In the genomic region with DNA sequence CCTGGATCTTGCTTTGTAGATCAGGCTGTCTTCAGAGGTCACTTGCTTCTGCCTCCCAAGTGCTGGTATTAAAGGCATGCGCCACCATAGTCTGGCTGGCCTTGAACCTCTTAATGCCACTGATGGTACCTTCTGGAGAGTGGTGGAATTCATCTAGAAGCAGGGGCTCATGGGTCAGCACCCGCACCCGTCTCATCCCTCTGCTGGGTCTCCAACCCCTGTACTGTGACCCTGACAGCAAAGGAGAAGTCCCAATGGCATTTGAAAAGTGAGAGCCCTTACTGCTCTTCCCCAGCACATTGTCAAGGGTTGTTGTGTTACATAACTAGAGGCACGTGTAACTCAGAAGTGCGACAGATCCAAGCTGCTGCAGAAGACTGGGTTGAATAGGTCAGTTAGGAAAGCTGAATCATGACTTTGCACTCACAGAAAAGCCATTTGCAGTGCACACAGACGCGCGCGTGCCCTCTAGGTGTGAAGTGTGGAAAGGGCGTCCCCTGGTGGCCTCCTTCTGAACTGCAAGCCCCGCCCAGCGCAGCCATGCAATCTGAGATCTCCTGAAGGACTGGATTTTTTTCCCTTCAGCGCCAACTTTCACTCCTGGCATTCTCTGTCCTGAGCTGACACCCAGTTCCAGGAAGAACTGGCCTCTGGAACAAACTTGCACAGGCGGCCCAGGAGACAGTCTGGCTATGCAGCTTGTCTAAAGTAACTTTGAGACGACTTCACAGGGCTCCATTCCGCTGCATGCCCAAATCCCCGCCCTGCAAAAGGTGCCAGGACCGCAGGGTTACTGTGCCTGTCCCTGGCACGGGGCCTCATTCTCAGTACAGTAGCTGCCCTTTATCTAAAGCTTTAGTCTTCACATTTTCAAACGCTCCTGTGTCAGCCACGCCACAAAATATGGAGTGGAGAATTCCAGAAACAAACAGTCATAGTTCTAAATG, we compare ENCODE assay signal across 8 mouse cellular contexts. TPM values are rescaled to one million over a fixed set of nuclear protein-coding genes. Genes with fewer than 3 reads are reported as not detected.
DNase-seq lines count a peak whose midpoint lies in the region; ATAC-seq and TF ChIP-seq lines count a peak whose summit lies in the region.

No protein-coding gene starts in this region.

- no peak for TF ChIP-seq CTCF in gastrocnemius, adult 2 months (IDR thresholded peaks at IDR 0.05)
- peak; percentile 100 for TF ChIP-seq CTCF in hindbrain, postnatal 0 days (IDR thresholded peaks at IDR 0.05; ENCODE audit: low read depth)
- TF ChIP-seq CTCF in left cerebral cortex, adult 2 months (IDR thresholded peaks at IDR 0.05), result no peak; the same call in none of the 2 replicates

- H3K4me2 ChIP-seq in hindbrain, postnatal 0 days (ENCODE audit: low read depth, low read length), result peak overlapping the region; percentile 32

- peak overlapping the region; percentile 88 for H3K27ac ChIP-seq in gastrocnemius, adult 2 months
- H3K27ac ChIP-seq in hindbrain, postnatal 0 days, result no peak overlapping the region
- no peak overlapping the region for H3K27ac ChIP-seq in left cerebral cortex, adult 2 months

- no peaks in the 10 kb centered on the region for H3K27me3 ChIP-seq in hindbrain, postnatal 0 days (ENCODE audit: insufficient read depth, low read length)

- WGBS in hindbrain, postnatal 0 days, result 24% methylated on average over 21 of the region's 21 CpGs

- H3K9me3 ChIP-seq in hindbrain, postnatal 0 days (ENCODE audit: low read length), result no peaks in the 10 kb centered on the region

- H3K9ac ChIP-seq in hindbrain, postnatal 0 days (replicated peaks; ENCODE audit: low read length), result no peak overlapping the region

- intact Hi-C loops in gastrocnemius, adult 2 months (cut with DNase I), result loop anchor here (2.0 kb wide), 1 partner anchor 19 kb away; no protein-coding TSS in a partner anchor
- intact Hi-C loops in left cerebral cortex, adult 2 months (cut with DNase I), result loop anchor here (2.0 to 5.0 kb wide), 3 partner anchors 19 to 91 kb away; a partner anchor contains a TSS

- peak overlapping the region; percentile 34 for H3K4me3 ChIP-seq in gastrocnemius, adult 2 months
- no peak overlapping the region for H3K4me3 ChIP-seq in hindbrain, postnatal 0 days (ENCODE audit: low read length)
- no peak overlapping the region for H3K4me3 ChIP-seq in left cerebral cortex, adult 2 months

- H3K4me1 ChIP-seq in hindbrain, postnatal 0 days (ENCODE audit: insufficient read depth, low read length), result no peaks in the 10 kb centered on the region

- peak; percentile 83 for DNase-seq in T-cell, adult 2 months (ENCODE audit: low spot score)
- peak; percentile 96 for DNase-seq in gastrocnemius, adult 2 months
- peak; percentile 93 for DNase-seq in hindbrain, postnatal 0 days (ENCODE audit: low spot score)
- DNase-seq in left cerebral cortex, adult 2 months (ENCODE audit: extremely low spot score in 1 of 2, low spot score in 2 of 2), result peak; percentile 86 to 93
- peak; percentile 89 to 91 for DNase-seq in right cerebral cortex, postnatal 10 days (ENCODE audit: low spot score in 2 of 2)
- peak; percentile 96 for DNase-seq in urinary bladder, postnatal 25 days (ENCODE audit: low spot score)

- H3K36me3 ChIP-seq in hindbrain, postnatal 0 days (ENCODE audit: insufficient read depth, low read length), result no peaks in the 10 kb centered on the region

- peak; percentile 93 for ATAC-seq in common myeloid progenitor, adult 5-6 weeks (replicated peaks; ENCODE audit: low read depth, poor library complexity, severe bottlenecking)
- peak; percentile 80 for ATAC-seq in hindbrain, postnatal 0 days
- ATAC-seq in megakaryocyte progenitor cell, adult 5-6 weeks (replicated peaks; ENCODE audit: poor library complexity), result peak; percentile 96

RNA-seq across cellular contexts. Expression of a gene that starts 21.1 kb away (rescaled TPM):
- not detected in 2 replicates for total RNA-seq in common myeloid progenitor, adult 5-6 weeks (2017)
- 10 to 100 TPM; 13.4 to 15.9 TPM for total RNA-seq in gastrocnemius, adult 2 months (2021)
- total RNA-seq in hindbrain, postnatal 0 days (2014; rRNA removed), result 108 and 139 TPM in 2 replicates
- polyA plus RNA-seq in hindbrain, postnatal 0 days (2015; fragmentation: Nextera tagmentation; extraction: Ambion mirVana), result 63.3 and 66.3 TPM in 2 replicates
- total RNA-seq in left cerebral cortex, adult 2 months (2021), result 10 to 100 TPM; 47.2 to 47.8 TPM
- total RNA-seq in megakaryocyte progenitor cell, adult 5-6 weeks (2015), result 0.15 TPM in 1 of 2 replicates, not detected in the other
- total RNA-seq in megakaryocyte progenitor cell, adult 5-6 weeks (2017), result 0.25 TPM in 1 of 2 replicates, not detected in the other

RNA-seq across cellular contexts. Expression of a gene that starts 52.0 kb away (rescaled TPM):
- total RNA-seq in common myeloid progenitor, adult 5-6 weeks (2017), result 16.5 and 23.3 TPM in 2 replicates
- total RNA-seq in gastrocnemius, adult 2 months (2021), result 10 to 100 TPM; 18.1 to 24.2 TPM
- 26.1 and 27.2 TPM in 2 replicates for total RNA-seq in hindbrain, postnatal 0 days (2014; rRNA removed)
- 18.6 and 21.3 TPM in 2 replicates for polyA plus RNA-seq in hindbrain, postnatal 0 days (2015; fragmentation: Nextera tagmentation; extraction: Ambion mirVana)
- total RNA-seq in left cerebral cortex, adult 2 months (2021), result 10 to 100 TPM; 34.5 to 35.9 TPM
- 26.2 and 31.8 TPM in 2 replicates for total RNA-seq in megakaryocyte progenitor cell, adult 5-6 weeks (2015)
- 24.8 and 29.5 TPM in 2 replicates for total RNA-seq in megakaryocyte progenitor cell, adult 5-6 weeks (2017)

RNA-seq across cellular contexts. Expression of a gene that starts 58.2 kb away (rescaled TPM):
- 13.2 and 44.4 TPM in 2 replicates for total RNA-seq in common myeloid progenitor, adult 5-6 weeks (2017)
- total RNA-seq in gastrocnemius, adult 2 months (2021), result 10 to 100 TPM; 12.8 to 16.8 TPM
- total RNA-seq in hindbrain, postnatal 0 days (2014; rRNA removed), result 37.3 and 46.8 TPM in 2 replicates
- 12.6 and 14.8 TPM in 2 replicates for polyA plus RNA-seq in hindbrain, postnatal 0 days (2015; fragmentation: Nextera tagmentation; extraction: Ambion mirVana)
- 10 to 100 TPM; 33.2 to 42.6 TPM for total RNA-seq in left cerebral cortex, adult 2 months (2021)
- 5.7 and 11.4 TPM in 2 replicates for total RNA-seq in megakaryocyte progenitor cell, adult 5-6 weeks (2015)
- total RNA-seq in megakaryocyte progenitor cell, adult 5-6 weeks (2017), result 12.7 and 14.9 TPM in 2 replicates

Comparison
In these comparisons a context has a peak if more than half of its experiments do, and no peak if none do; other contexts are left out.
1. RNA of a gene that starts 21.1 kb away (total RNA-seq): 108 to 139 TPM in hindbrain, postnatal 0 days, 47.2 to 47.8 TPM in left cerebral cortex, adult 2 months and 13.4 to 15.9 TPM in gastrocnemius, adult 2 months; 0.15 to 0.25 TPM in megakaryocyte progenitor cell, adult 5-6 weeks and not detected in common myeloid progenitor, adult 5-6 weeks; every median in the first group is over 10 times any median in the second.
2. Peak in every context shown above with its lines, with median percentiles within 50 percentile points of each other: DNase-seq and ATAC-seq.